Mouse (Mus musculus): ENCODE measurements around the gene Sema6c.
"Not testable (repeated sequence)": the region's sequence is repeated elsewhere in the genome, so short reads cannot be mapped to it uniquely, and the experiment has no call there.

Gene Sema6c

GRCm38 (mm10) chr3:95194721-95195135, 34.5 kb downstream of the Sema6c start:
- DNase-seq, result peak; percentile 68

GRCm38 (mm10) chr3:95195772-95196171, 35.5 kb downstream of the Sema6c start:
- DNase-seq, result no peak

GRCm38 (mm10) chr3:95199101-95199500, 38.8 kb downstream of the Sema6c start:
- DNase-seq, result no peak

DNA sequence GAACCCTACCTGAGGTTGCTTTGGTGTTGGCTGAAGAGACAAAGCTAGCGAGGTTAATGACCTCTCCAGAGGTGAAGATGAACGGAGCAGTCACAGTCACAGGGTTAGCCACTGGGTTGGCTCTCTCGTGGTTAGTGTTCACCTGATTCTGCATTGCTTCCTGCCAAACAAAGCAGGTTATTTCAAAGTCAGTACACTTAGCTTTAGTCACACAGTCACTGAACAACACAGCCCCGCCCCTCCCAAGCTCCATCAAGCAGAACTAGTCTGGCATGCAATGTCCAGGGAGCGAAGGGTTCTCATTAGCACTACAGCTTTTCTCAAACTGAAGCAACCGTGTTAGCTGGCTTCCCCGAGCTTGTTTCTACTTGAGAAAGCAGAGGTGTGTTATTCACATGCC, 39.9 kb downstream of the Sema6c start:
- DNase-seq, result no peak

GRCm38 (mm10) chr3:95200562-95200961, 40.3 kb downstream of the Sema6c start:
- DNase-seq, result no peak

- no peak for DNase-seq
These were observed 43.6 kb downstream of the Sema6c start for GRCm38 (mm10) chr3:95203880-95204279.

- no peak for DNase-seq
These were observed 48.0 kb downstream of the Sema6c start for GRCm38 (mm10) chr3:95208286-95208685.

- no peak for DNase-seq
These were observed 50.3 kb downstream of the Sema6c start for GRCm38 (mm10) chr3:95210585-95210984.

DNA sequence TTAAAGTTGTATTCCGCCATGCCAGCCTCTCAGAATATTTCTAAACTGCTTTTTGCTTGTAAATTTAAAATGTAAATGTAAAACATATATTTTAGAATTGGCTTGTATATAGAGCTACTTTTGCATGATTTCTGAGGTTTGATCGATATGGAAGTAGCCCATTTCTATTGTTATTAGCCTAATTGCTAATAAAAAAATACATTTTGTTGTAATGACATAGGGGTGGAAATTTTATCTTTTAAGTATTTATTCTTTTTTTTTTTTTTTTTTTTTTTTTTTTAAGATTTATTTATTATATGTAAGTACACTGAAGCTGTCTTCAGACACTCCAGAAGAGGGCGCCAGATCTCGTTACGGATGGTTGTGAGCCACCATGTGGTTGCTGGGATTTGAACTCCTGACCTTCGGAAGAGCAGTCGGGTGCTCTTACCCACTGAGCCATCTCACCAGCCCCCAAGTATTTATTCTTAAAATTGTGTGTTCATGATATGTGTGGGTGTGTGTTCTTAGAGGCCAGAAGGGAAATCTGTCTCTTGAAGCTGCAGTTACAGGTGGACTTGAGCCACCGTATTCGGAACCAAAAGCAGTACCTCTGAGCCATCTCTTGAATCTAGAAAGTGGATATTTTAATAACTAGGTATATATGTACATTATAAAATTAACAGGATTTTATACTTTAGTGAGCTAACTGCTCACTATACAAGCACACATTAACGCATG, 52.8 kb downstream of the Sema6c start:
- not testable (repeated sequence) for DNase-seq

DNA sequence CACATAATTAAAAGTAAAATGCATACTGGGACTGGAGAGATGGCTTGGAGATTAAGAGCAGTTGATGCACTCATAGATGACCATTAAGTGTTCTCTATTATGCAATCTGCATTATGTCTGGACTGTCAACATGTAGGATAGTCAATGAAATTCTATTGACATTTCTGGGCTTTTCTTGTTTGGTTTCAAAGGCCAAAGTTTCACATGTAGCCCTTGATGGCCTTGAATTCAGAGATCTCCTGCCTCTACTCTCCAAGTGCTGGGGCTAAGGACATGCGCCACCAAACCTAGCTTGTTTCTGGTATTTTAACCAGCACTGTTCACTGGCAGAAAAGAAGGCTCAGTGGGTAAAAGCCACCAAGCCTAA, 53.3 kb downstream of the Sema6c start:
- DNase-seq, result no peak

DNA sequence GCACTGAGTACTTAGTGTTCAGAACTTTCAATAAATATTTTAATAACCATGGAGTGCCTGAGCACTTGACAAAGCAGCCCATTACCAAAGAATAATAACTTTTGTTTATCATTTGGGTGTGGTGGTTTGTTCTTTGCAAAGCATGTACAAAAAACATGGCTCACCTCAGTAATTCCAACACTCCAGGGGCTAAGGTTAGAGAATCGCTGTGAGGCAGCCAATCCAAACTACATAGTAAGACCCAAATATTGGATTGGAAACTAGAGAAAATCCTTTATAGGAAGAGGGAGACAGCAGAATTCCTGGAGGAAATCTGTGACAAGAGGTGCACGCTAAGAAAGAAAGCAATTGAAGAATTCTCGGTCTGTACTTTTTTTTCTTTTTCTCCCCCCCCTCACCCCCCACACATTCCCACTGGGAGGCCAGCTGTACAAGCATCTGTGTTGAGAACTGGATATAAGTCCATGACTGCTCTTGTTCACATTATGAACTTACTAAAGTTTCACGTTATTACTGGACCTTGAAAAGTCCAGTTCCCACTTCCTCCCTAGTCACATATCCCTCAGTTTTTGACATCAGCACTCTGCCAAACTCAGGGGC, 56.5 kb downstream of the Sema6c start:
- DNase-seq, result peak; percentile 38

DNA sequence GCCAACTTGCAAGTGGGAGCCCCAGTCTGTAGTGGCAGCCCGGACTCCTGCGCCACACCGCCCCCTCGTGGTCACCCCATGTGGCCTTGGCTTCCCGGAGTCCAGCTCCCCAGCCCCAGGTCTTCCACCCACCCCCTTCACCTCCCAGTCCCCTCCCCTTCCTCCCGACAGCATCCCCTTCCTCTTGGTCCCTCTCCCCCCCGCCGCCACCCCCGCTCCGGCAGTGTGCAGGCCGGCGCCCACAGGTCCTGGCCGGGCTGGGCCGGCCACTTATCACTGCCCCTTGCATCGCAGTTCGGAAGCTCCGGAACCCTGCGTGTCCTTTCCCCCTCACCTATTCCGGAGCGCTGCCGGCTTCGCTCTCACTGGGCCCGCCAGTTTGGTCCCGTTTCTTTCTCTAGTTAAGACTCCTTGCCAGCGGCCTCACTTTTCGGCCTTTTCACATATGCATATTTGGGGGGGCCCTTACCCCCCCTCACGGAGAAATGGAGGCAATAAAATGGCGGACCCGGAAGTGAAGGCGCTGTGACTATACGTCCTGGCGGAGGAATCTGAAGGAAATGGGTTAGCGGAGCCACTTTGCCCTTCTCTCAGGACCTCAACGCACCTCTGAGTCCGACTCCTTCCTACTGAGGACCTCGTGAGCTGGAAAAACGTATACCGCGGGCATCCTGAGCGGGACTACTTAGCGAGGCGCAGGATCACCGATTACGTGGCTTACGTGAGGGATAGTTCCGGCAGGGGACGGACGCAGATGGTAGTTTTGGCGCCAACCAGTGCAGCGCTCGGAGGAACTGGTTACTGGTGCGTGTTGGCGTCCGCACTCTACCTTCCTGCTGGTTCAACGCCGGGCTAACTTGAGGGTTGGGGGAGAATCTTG, 57.2 kb downstream of the Sema6c start, which contains the start of gene Gabpb2:
Gabpb2 (minus strand) TSS at position 662 of the 880 bp plus-strand sequence.
- DNase-seq, result peak; percentile 92

DNA sequence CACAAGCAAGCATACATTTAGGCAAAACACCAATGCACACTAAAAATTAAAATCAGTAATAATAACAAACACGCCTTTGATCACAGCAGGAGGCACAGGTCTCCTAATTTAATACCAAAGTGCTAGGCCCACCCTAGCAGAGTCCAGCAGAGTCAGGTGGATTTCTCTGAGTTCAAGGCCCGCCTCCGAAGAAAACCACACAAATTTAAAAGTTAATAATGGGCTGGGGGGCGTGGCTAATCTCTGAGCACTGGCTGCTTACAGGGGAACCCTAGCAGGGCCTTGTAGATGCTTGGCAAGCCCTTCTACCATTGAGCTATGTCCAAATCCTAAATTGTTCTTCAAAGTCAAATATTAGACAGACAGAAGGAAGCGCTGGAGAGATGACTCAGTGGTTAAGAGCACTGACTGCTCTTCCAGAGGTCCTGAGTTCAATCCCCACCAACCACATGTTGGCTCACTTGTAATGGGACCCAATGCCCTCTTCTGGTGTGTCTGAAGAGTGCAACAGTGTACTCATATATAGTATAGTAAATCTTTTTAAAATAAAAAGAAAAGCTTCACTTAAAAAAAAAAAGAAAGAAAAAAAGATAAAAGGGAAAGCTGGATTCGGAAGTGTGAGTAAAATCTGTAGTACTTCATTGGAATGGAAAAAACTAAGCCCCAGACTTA, 58.3 kb downstream of the Sema6c start:
- peak; percentile 66 for DNase-seq

GRCm38 (mm10) chr3:95223041-95223440, 62.8 kb downstream of the Sema6c start:
- DNase-seq, result no peak

All from cerebellum, adult 9-10 months (tissue).